Mouse (Mus musculus) E14TG2a.4 (cell line): ENCODE measurements around the gene B230118H07Rik.
A peak's percentile ranks its signal among the peaks of the same experiment; 100 is the strongest.

Source experiments
- H3K27me3 ChIP-seq: 2 replicates; pipeline ENCODE4 v1.6.1; 2014; ENCODE audit warnings: low read length, control low read depth; ENCODE audit not compliant: insufficient read depth
- H3K36me3 ChIP-seq: 2 replicates; pipeline ENCODE4 v1.6.1; 2014; ENCODE audit warnings: low read length, control low read depth; ENCODE audit not compliant: insufficient read depth
- H3K4me1 ChIP-seq: replicated peaks from 2 replicates; pipeline ENCODE4 v1.6.1; 2014; ENCODE audit warnings: low read depth, low read length, control low read depth
- H3K4me3 ChIP-seq: replicated peaks from 2 replicates; pipeline ENCODE4 v1.5.1; 2014; ENCODE audit warnings: mild to moderate bottlenecking, low read length
- H3K9me3 ChIP-seq: 2 replicates; pipeline ENCODE4 v1.6.1; 2014; ENCODE audit warnings: low read length, control low read depth
- CTCF ChIP-seq: conservative IDR thresholded peaks from 2 replicates; pipeline ENCODE4 v1.5.1; 2014; ENCODE audit warnings: low read length
- NANOG ChIP-seq: IDR thresholded peaks from 2 replicates; pipeline ENCODE4 v1.6.1; 2014; ENCODE audit warnings: borderline replicate concordance, low read length, mixed read lengths
- POU5F1 ChIP-seq: IDR thresholded peaks from 2 replicates; pipeline ENCODE4 v1.6.1; 2014; ENCODE audit warnings: low read length, borderline replicate concordance

B230118H07Rik gene

DNA sequence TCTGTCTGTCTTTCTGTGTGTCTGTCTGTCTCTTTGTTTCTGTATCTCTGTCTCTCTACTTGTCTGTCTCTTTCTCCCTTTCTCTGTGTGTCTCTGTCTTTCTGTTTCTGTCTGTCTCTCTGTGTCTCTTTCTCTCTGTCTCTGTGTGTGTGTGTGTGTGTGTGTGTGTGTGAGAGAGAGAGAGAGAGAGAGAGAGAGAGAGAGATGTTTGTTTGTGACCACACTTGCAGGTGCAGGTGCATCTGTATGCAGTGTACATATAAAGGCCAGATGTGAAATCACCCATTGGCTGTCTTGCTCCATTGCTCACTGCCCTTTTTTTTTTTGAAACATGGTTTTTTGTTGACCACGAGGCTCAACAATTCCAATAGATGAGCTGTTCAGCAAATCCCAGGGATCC lies 1.1 kb upstream of the B230118H07Rik start:
- TF ChIP-seq CTCF (no peak), NANOG (no peak), POU5F1 (no peak)
- peaks cover 12% of the 10 kb centered on the region for H3K4me1 ChIP-seq
- no peaks in the 10 kb centered on the region for H3K36me3 ChIP-seq
- H3K9me3 ChIP-seq: no peaks in the 10 kb centered on the region
- no peak overlapping the region for H3K4me3 ChIP-seq
- H3K27me3 ChIP-seq: no peaks in the 10 kb centered on the region

DNA sequence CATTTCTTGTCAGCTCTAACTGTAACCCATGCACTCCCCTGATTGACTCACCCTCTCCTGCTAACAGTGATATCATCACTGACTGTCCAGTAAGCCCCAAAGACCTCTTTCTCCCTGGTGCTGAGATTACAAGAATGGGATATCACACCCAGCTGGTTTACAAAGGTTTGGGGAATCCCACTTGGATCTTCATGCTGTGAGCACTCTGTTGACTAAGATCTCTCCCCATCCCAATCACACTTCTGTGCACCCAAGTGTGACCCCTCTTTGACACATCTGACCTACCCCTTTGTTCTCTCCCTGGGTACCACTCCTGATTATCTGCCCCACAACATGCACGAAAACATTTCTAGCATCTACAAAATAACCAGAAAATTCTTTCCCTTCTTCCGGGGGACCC lies 971 bp downstream of the B230118H07Rik start:
- Histone ChIP-seq H3K36me3 (no peaks in the 10 kb centered on the region), H3K4me1 (peaks cover 12% of the 10 kb centered on the region), H3K27me3 (peaks cover 7% of the 10 kb centered on the region; the same call in 1 of the 2 replicates), H3K9me3 (no peaks in the 10 kb centered on the region), H3K4me3 (no peak overlapping the region)
- TF ChIP-seq CTCF (no peak), NANOG (no peak), POU5F1 (no peak)

DNA sequence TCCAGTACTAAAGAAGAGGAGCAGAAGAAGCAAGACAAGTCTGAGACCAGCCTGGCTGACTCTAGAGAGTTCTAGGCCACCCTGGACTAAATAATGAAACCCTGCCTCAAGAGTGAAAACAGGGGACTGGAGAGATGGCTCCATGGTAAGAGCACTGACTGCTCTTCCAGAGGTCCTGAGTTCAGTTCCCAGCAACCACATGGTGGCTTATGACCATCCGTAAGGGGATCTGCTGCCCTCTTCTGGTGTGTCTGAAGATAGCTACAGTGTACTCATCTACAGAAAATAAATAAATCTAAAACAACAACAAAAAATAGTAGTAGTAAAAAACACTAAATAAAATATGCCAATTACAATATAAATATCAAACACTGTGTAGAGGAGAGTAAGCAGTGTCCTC lies 3.5 kb downstream of the B230118H07Rik start:
- peaks cover 8% of the 10 kb centered on the region; the same call in 1 of the 2 replicates for H3K27me3 ChIP-seq
- peak; percentile 12; the same call in 1 of the 2 replicates for TF ChIP-seq CTCF
- TF ChIP-seq POU5F1: no peak
- no peak overlapping the region for H3K4me3 ChIP-seq
- no peaks in the 10 kb centered on the region for H3K4me1 ChIP-seq
- no peaks in the 10 kb centered on the region; the same call in 1 of the 2 replicates for H3K9me3 ChIP-seq
- H3K36me3 ChIP-seq: no peaks in the 10 kb centered on the region

DNA sequence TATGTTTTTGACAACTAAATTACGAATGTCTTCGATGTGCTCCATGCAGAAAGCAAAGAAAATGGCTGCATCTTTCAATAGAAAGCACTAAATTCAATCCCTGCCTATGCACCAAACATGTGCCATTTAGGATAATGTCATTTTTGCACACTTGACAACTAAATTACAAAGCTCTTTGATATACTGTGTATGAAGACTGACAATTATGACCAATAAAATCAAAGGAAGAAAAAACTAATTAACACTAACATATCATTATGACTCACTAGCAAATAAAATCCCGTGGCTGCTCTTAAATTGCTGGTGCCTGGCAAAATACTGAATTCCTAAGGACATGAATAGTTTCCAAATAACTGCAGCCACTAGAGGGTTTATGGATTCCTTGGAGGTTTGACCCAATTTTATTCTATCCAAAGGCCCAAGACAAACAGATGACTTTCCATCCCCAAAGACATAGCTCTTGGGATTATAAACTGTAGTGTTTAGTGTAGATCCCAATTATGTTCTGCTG lies 9.4 kb downstream of the B230118H07Rik start:
- H3K4me1 ChIP-seq: no peaks in the 10 kb centered on the region
- no peak for TF ChIP-seq NANOG
- H3K36me3 ChIP-seq: no peaks in the 10 kb centered on the region
- peaks cover 10% of the 10 kb centered on the region; the same call in 1 of the 2 replicates for H3K27me3 ChIP-seq
- no peak overlapping the region for H3K4me3 ChIP-seq
- no peaks in the 10 kb centered on the region; the same call in 1 of the 2 replicates for H3K9me3 ChIP-seq

DNA sequence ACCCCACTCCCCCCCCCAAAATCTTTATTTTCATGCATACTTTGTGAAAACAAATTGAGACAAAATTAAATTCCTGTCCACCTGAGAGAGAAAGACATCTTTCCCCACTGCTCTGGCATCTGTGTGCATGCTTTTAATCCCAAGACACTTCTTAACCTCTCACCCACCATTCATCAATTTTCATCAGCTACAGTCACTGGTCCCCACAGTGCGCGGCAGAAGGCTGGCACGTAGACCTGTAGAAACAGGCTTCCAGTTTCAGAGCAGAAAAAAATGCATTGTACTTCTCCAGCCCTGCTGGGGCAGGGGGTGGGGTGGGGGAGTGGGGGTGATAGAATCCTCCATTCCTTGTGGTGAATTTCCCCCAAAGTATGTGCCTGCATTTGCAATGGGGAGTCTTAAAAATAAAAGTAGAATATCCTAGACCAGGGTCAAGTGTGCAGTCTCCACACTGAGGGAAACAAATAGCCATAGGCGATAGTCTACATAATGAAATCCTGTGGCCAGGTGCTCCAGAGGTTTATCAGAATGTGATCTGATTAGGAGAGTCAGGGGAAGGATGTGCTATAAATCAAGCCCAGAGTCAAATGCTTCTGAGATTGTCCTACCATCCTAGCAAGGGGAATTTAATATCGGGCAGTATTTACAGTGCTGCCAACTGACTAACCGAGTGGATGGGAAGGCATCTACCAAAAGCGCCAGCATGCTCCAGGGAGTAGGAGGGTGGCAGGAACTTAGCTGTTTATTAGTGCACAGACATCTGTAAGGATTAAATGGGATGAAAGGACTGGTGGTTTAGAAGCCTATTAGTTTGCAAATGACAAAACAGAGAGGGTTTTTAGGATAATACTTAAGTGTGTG lies 10.1 kb downstream of the B230118H07Rik start:
- Histone ChIP-seq H3K9me3 (no peaks in the 10 kb centered on the region; the same call in 1 of the 2 replicates), H3K36me3 (no peaks in the 10 kb centered on the region), H3K27me3 (peaks cover 10% of the 10 kb centered on the region; the same call in 1 of the 2 replicates), H3K4me3 (no peak overlapping the region), H3K4me1 (no peaks in the 10 kb centered on the region)
- TF ChIP-seq NANOG (no peak), POU5F1 (no peak), CTCF (no peak)

DNA sequence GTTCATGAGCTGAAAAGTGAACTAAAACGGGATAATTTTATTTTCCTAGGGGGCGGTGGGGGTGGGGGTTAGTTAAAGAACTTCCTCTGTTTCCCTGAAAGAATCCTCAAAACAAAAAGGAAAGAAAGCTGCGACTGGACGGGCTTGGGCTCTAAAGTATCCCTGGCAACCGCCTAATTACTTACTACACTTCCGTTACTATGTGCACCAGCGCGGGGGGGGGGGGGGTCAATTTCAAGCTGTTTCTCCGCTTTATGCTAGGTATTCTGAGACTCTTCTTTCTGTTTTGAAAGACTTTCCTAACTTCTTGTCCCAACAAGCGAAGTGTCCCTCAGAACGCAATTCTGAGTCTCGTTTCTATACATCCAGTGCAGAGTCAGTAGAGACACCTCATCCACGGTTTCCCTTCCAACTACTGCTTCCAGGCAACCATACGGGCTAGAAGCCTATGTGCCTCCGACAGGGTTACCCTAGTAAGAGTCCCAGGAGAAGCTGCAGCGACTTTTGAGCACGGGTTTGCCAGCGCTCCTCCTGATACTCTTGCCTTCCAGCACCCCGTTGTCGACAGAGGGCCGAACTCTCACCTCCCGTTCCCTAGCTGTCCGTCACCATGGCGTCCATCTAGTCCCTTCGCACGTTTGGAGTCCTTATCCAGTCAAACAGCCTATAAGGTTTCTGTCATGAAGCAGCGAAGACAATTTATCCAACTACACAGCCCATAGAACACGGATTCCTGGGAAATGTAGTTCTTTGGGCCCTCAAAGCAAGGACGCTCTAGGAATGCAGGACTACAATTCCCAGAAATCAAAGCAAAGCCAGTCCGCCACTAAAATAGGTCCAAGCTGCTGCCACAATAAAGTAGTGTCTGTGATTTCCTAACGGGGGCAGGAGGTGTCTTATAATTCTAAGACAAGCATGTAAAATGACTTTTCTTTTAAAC lies 20.8 kb downstream of the B230118H07Rik start:
- Histone ChIP-seq H3K4me1 (0 out of 2 replicates have a peak, but pooled peaks cover 2% of the 10 kb centered on the region), H3K36me3 (no peaks in the 10 kb centered on the region), H3K27me3 (no peaks in the 10 kb centered on the region), H3K4me3 (peak overlapping the region; percentile 85), H3K9me3 (no peaks in the 10 kb centered on the region)
- TF ChIP-seq POU5F1 (no peak), CTCF (no peak), NANOG (no peak)

DNA sequence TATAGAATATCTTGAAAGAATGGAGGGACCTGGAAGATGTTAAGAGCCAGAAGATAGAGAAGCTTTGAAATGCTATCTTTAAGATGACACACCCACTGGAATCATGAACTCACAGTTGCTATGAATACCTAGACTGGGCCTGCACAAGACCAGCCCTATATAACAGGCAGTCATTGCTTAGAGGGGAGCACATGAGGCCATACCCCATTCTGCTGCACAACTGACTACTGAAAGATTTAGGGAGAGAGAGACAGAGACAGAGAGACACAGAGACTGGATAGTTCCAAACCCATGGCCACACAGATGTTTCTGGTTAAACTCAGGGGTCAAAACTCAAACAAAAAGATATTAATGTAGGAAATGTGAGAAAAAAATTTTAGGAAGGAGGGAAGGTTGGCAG lies 22.1 kb downstream of the B230118H07Rik start:
- no peak for TF ChIP-seq POU5F1
- TF ChIP-seq NANOG: no peak
- TF ChIP-seq CTCF: no peak
- H3K27me3 ChIP-seq: no peaks in the 10 kb centered on the region
- 0 out of 2 replicates have a peak, but pooled peaks cover 2% of the 10 kb centered on the region for H3K4me1 ChIP-seq
- H3K36me3 ChIP-seq: no peaks in the 10 kb centered on the region
- no peak overlapping the region for H3K4me3 ChIP-seq
- H3K9me3 ChIP-seq: no peaks in the 10 kb centered on the region

DNA sequence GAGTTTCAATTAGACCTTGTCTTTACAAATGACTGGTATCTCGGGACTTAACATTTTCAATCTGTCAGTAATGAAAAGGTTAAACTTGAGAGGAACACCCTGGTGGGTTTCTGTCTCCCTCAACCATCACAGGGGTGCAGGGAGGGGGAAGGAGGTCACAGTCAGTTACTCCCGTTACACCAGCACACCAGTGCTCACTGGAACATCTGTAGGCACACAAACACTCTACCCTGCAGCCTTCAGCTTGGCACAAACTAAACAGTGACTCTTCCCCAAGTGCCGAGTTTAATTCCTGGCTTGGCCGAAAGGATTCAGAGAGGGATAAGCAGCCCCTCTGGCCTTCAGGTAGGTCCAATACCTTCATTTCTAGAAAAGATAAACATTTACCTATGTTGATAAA lies 24.8 kb downstream of the B230118H07Rik start, which contains the start of gene Rag2:
Gene Rag2 (plus strand): TSS at position 193 of the 400 bp plus-strand sequence.
- H3K36me3 ChIP-seq: no peaks in the 10 kb centered on the region
- 0 out of 2 replicates have a peak, but pooled peaks cover 2% of the 10 kb centered on the region for H3K4me1 ChIP-seq
- no peak within 1 kb of the TSS for H3K4me3 ChIP-seq
- H3K9me3 ChIP-seq: no peaks in the 10 kb centered on the region
- H3K27me3 ChIP-seq: no peaks in the 10 kb centered on the region
- no peak for TF ChIP-seq CTCF
- TF ChIP-seq NANOG: no peak
- no peak for TF ChIP-seq POU5F1
